Mouse (Mus musculus): ENCODE data around the gene Psma7.

GRCm38 (mm10) chr2:180027768-180028167 is 14.5 kb downstream of the Psma7 start:
- no peak for TF ChIP-seq CTCF (IDR thresholded peaks at IDR 0.05; ENCODE audit: low read depth)
- no peak for TF ChIP-seq EP300 (IDR thresholded peaks at IDR 0.05; ENCODE audit: low read depth)

Data from heart, postnatal 0 days (tissue).